Mouse (Mus musculus) small intestine, adult 2 months (tissue): ENCODE measurements around the gene Asb10.

Source experiments
- CTCF ChIP-seq: fragments of 200-500 bp; IDR thresholded peaks from 2 replicates; pipeline ENCODE4 v1.5.1; 2012; ENCODE audit warnings: low read depth, mild to moderate bottlenecking, control low read depth, inconsistent platforms, low read length, moderate library complexity, mixed read lengths; ENCODE audit not compliant: insufficient replicate concordance, insufficient read length; ENCODE audit errors: extremely low read depth
- POLR2A ChIP-seq: fragments of 200-500 bp; IDR thresholded peaks from 2 replicates; pipeline ENCODE4 v1.6.1; 2012; ENCODE audit warnings: low read depth, mild to moderate bottlenecking, control low read depth, inconsistent platforms, low read length, moderate library complexity

DNA sequence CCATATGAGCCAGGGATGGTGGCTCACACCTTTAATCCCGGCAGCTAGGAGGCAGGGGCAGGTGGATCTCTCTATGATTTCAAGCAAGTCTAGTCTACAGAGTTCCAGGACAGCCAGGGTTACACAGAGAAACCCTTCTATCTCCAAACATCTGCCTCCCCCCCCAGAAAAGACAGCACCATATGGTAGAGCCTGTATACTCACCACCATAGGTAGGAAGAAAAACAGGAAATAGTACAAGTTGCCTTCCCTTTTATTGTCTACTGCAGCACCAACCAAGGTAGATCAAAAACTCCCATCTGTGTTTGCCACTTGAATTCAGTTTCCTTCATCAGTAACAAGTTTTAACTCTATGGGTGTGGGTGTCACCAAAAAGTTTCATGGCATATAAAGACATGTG, 35.2 kb upstream of the Asb10 start:
- TF ChIP-seq POLR2A, result no peak
- no peak for TF ChIP-seq CTCF
